Mouse (Mus musculus) adrenal gland, adult 18-20 months (tissue): ENCODE measurements around the gene Klhl12. TPM values are rescaled to one million over a fixed set of nuclear protein-coding genes. Genes with fewer than 3 reads are reported as not detected.
"Not testable (repeated sequence)": the region's sequence is repeated elsewhere in the genome, so short reads cannot be mapped to it uniquely, and the experiment has no call there.

Experiments used
- DNase-seq, 2 experiments: peaks; one replicate each; pipeline ENCODE4 v3.0.0; 2021 to 2022; ENCODE audit warnings: low spot score in 2 of 2
- total RNA-seq, 2 experiments: library from RNA; stranded (reverse); gene quantifications; 1 replicate in 1 of 2; 2 replicates in 1 of 2; pipeline ENCODE4 v1.2.3; 2021

The Klhl12 gene
- total RNA-seq, 2 experiments from 2014 or later, result 18.7 to 20.7 TPM

GRCm38 (mm10) chr1:134445418-134445817 is 9.9 kb upstream of the Klhl12 start:
- DNase-seq, result no peak

GRCm38 (mm10) chr1:134448537-134448936 is 6.8 kb upstream of the Klhl12 start:
- not testable (repeated sequence) for DNase-seq

GRCm38 (mm10) chr1:134450201-134450600 is 5.1 kb upstream of the Klhl12 start:
- no peak for DNase-seq

GRCm38 (mm10) chr1:134450986-134451385 is 4.3 kb upstream of the Klhl12 start:
- peak; percentile 37 to 46 for DNase-seq

DNA sequence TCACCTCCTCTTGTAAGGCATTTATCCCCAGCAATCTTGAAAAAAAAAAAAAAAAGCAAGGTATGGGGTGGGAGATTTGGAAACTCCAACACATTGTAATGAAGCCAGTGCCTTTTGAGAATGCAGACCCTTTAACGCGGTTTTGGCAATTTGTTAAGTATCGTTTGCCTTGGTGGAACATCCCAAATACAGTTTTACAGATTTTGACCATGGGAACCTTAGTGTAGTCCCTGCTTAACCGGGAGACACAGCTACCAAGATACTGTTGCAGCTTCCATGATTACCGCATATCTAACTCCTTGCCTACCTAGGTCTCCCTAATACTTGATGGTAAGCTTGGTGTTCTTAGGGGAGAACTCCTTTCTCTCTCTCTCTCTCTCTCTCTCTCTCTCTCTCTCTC is 729 bp downstream of the Klhl12 start:
- DNase-seq, result no peak

DNA sequence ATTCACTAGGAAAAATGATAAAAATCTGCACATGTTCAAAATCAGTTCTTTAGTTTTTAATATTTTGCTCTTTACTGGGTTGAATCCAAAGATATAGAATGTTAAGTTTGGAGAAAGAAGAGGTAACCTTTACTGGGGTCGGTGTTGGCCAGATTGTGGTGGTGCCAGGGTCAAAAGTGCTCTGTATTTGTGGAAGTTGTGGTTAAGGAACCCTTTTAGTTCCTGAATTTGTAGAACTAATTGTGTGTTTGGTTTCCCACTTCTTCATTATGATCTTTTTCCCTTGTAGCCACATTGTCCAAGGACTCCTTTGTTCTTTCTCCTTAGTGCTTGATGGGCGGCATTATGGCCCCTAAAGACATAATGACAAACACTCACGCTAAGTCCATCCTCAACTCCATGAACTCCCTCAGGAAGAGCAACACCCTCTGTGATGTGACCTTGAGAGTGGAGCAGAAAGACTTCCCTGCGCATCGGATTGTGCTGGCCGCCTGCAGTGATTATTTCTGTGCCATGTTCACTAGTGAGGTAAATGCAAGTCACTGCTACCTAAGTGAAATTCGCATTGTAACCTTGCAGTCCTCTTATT is 2.9 kb downstream of the Klhl12 start:
- no peak for DNase-seq

DNA sequence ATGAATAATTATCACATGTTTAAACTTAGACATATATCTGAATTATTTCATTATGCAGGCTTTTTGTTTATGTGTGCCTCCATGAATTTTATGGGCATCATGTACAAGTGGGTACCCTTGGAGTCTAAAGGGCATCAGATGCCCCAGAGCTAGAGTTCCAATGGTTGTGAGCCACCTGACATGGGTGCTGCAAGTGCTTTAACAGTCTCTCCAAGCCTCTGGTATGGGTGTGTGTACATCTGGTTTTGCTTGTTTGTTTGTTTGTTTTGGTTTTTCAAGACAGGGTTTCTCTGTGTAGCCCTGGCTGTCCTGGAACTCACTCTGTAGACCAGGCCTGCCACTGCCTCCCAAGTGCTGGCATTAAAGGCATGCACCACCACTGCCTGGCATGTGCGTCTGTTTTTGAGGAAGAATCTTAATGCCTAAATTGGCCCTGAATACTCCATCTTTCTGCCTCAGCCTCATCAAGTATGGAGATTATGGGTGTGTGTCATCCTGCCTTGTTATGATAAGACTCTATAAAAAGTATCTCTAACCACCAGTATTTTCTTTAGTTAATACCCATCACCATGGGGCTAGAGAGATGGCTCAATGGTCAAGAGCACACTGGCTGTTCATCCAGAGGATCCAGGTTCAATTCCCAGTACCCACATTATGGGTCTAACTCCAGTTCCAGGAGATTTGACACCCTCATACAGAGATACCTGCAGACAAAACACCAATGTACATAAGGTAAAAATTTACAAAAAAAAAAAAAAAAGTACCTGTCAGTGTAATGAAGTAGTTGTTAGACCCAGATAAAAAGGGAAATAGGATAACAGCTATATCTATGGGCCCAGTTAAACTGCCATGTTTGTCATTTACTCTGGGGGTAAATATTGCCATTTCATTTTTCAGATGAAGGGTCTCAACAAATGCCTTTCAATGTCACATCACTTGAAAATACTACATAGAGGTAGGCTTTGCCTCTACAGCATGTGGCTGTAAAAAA is 5.3 kb downstream of the Klhl12 start:
- DNase-seq, result no peak

DNA sequence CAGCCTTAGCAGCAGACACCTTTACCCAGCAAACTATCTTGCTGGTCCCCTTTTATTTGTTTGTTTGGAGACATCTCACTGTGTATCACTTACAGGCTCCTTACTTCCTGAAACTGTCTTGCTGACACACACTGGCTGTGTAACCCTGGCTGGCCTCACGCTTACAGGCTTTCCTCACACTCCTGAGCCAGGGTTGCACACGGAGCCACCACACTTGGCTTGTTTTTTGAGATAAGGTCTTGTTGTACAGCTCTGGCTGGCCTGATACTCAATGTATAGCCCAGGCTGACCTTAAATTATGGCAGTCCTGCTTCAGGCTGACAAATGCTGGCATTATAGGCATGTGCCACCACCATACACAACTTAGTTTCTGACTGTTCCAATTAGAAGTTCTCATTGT is 29.3 kb downstream of the Klhl12 start:
- no peak for DNase-seq

GRCm38 (mm10) chr1:134490903-134491801 is 35.8 kb downstream of the Klhl12 start:
- no peak for DNase-seq

DNA sequence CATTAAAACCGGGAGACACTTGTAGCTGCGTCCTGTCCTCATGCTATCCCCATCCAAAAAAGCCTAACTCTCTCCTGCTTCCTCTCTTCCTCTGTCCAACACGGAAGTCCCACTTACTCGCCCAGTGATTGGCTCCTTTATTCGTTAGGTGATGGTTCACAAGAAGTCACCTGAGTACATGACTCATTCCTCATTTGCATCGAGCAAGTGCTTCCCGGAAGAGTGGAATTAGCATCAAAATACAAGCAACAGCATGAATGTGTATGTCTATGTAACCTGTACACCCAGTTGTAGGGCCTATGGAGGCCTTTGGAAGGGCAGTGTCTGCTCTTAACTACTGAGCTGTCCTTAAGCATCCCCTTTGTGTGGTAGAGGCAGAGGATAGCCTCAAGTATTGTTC is 36.9 kb downstream of the Klhl12 start:
- DNase-seq, result no peak

DNA sequence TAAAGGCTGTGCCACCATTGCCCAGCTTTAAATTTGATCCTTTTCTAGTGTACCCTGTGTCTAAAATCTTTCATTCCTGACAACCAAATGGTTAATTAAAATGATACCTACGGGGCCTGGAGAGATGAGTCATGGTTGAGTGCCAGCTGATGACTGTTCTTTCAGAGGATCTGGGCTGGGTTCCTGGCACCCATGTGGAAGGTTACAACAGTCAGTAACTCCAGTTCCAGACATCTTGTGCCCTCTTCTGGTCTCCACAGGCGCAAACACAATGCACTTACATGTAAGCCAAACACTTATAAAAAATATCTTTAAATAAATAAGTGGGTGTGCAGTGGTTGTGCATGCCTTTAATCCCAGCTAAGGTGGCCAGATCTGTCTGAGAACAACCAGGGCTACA is 38.2 kb downstream of the Klhl12 start:
- DNase-seq, result no peak

- DNase-seq, result no peak
Measured at GRCm38 (mm10) chr1:134493956-134494355, 38.6 kb downstream of the Klhl12 start.

- DNase-seq, result peak; percentile 97 to 98
Measured at GRCm38 (mm10) chr1:134494428-134495215, 39.3 kb downstream of the Klhl12 start, which contains the start of gene Rabif. Gene Rabif (plus strand): TSS chr1:134494648.

- DNase-seq, result no peak
Measured at GRCm38 (mm10) chr1:134495216-134495539, 39.8 kb downstream of the Klhl12 start.

DNA sequence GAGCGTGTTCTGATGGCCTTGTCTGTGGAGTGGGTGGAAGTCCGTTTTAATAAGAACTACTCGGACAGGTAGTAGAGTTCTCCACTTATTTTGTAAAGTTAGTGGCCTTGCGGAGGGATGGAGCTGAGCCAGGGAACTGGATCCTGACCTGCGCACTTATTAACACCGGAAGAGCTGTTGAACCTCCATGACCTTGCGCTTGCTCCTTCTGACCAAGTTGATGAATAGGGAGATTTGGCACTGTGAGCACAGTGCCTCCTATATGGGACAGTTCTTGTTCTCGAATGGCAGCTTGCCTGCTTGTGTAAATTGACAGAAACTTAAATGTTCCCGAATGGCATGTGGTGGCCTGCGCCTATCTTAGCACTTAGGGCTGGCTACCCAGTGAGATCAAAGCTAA is 40.7 kb downstream of the Klhl12 start:
- DNase-seq, result peak in 1 of 2 experiments; percentile 25

GRCm38 (mm10) chr1:134500916-134501315 is 45.6 kb downstream of the Klhl12 start:
- DNase-seq, result no peak

DNA sequence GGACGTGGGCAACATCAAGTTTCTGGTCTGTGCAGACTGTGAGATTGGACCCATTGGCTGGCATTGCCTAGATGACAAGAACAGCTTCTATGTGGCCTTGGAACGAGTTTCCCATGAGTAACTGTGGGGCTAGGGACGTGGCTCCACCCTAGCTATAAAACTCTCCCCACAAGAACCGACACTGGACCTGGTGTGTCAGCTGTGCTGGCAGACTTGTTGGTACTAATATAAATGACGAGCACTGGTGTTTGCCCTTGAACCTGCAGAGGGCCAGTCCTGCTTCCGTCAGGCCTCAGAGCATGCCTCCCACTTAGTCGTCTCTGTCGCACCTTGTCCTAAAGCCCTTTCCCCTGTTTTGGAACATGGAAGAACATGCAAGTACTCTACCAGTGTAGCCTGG is 50.9 kb downstream of the Klhl12 start:
- DNase-seq, result peak in 1 of 2 experiments; percentile 22

DNA sequence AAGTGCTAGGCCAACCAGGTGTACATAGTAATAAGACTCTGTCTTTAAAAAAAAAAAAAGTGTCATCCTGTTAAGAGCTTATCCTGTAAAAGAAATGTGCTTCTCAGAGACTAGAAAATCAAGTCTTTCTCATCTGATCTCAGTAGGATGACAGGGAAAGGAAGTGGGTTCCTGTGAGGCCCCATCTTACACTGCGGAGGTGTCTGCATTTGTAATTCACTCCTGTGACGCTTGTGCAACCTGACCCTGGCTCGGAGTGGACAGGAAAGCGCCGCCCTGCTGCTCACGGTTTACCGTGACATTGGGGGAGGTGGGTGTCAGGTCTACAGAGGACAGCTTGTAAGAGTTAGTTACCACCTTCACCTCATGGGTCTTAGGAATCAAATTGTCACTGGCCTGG is 54.7 kb downstream of the Klhl12 start:
- DNase-seq, result no peak

- DNase-seq, result no peak
Measured at GRCm38 (mm10) chr1:134512183-134512582, 56.9 kb downstream of the Klhl12 start.

GRCm38 (mm10) chr1:134512584-134512983 is 57.3 kb downstream of the Klhl12 start:
- no peak for DNase-seq
